Mouse (Mus musculus): Measurements from ENCODE around the gene Gpc4. TPM values are rescaled to one million over a fixed set of nuclear protein-coding genes. Genes with fewer than 3 reads are reported as not detected.

Gpc4 gene
- polyA plus RNA-seq, 1 experiment from 2014 or later = 10.0 TPM

GRCm38 (mm10) chrX:52167519-52168244, 2.6 kb upstream of the Gpc4 start:
- Histone ChIP-seq H3K27ac (no peak overlapping the region), H3K27me3 (ENCODE audit: control insufficient read depth, insufficient read depth, low read length) (peaks cover 14% of the 10 kb centered on the region), H3K4me2 (replicated peaks) (no peak overlapping the region), H3K36me3 (replicated peaks; ENCODE audit: control insufficient read depth, insufficient read depth) (no peaks in the 10 kb centered on the region), H3K9ac (no peak overlapping the region), H3K9me3 (ENCODE audit: control insufficient read depth, low read length) (no peaks in the 10 kb centered on the region), H3K4me3 (replicated peaks; ENCODE audit: low read length) (no peak overlapping the region), H3K4me1 (replicated peaks; ENCODE audit: control insufficient read depth, insufficient read depth, low read length) (no peaks in the 10 kb centered on the region)
- ATAC-seq (ENCODE audit: low FRiP score) (no peak), DNase-seq (ENCODE audit: low spot score) (no peak)
- WGBS = 49% methylated on average over 6 of the region's 6 CpGs

- H3K36me3 ChIP-seq (replicated peaks; ENCODE audit: control insufficient read depth, insufficient read depth) = no peaks in the 10 kb centered on the region
- no peaks in the 10 kb centered on the region for H3K9me3 ChIP-seq (ENCODE audit: control insufficient read depth, low read length)
- DNase-seq (ENCODE audit: low spot score) (no peak), ATAC-seq (ENCODE audit: low FRiP score) (peak; percentile 61; the same call in 1 of the 2 replicates)
- no peak overlapping the region for H3K27ac ChIP-seq
- no peaks in the 10 kb centered on the region for H3K4me1 ChIP-seq (replicated peaks; ENCODE audit: control insufficient read depth, insufficient read depth, low read length)
- H3K4me3 ChIP-seq (replicated peaks; ENCODE audit: low read length) = peak overlapping the region; percentile 50
- H3K9ac ChIP-seq = peak overlapping the region; percentile 57; the same call in 1 of the 2 replicates
- H3K4me2 ChIP-seq (replicated peaks) = peak overlapping the region; percentile 77
- H3K27me3 ChIP-seq (ENCODE audit: control insufficient read depth, insufficient read depth, low read length) = peaks cover 16% of the 10 kb centered on the region
- 41% methylated on average over 5 of the region's 7 CpGs for WGBS
Observed at GRCm38 (mm10) chrX:52165555-52165938, 495 bp upstream of the Gpc4 start.

GRCm38 (mm10) chrX:52164134-52164737, 816 bp downstream of the Gpc4 start:
- H3K27me3 ChIP-seq (ENCODE audit: control insufficient read depth, insufficient read depth, low read length) = peaks cover 16% of the 10 kb centered on the region
- WGBS = 12% methylated on average over 38 of the region's 44 CpGs
- H3K4me1 ChIP-seq (replicated peaks; ENCODE audit: control insufficient read depth, insufficient read depth, low read length) = no peaks in the 10 kb centered on the region
- H3K4me2 ChIP-seq (replicated peaks) = peak overlapping the region; percentile 77
- no peaks in the 10 kb centered on the region for H3K9me3 ChIP-seq (ENCODE audit: control insufficient read depth, low read length)
- H3K27ac ChIP-seq = no peak overlapping the region
- peak overlapping the region; percentile 50 for H3K4me3 ChIP-seq (replicated peaks; ENCODE audit: low read length)
- H3K9ac ChIP-seq = peak overlapping the region; percentile 57; the same call in 1 of the 2 replicates
- ATAC-seq (ENCODE audit: low FRiP score) = no peak; the same call in 1 of the 2 replicates
- no peak for DNase-seq (ENCODE audit: low spot score)
- no peaks in the 10 kb centered on the region for H3K36me3 ChIP-seq (replicated peaks; ENCODE audit: control insufficient read depth, insufficient read depth)

- H3K4me1 ChIP-seq (replicated peaks; ENCODE audit: control insufficient read depth, insufficient read depth, low read length) = no peaks in the 10 kb centered on the region
- 17% methylated on average over 25 of the region's 25 CpGs for WGBS
- H3K9me3 ChIP-seq (ENCODE audit: control insufficient read depth, low read length) = no peaks in the 10 kb centered on the region
- no peak for DNase-seq (ENCODE audit: low spot score)
- no peak overlapping the region for H3K9ac ChIP-seq
- no peak for ATAC-seq (ENCODE audit: low FRiP score)
- peaks cover 16% of the 10 kb centered on the region for H3K27me3 ChIP-seq (ENCODE audit: control insufficient read depth, insufficient read depth, low read length)
- peak overlapping the region; percentile 77 for H3K4me2 ChIP-seq (replicated peaks)
- no peaks in the 10 kb centered on the region for H3K36me3 ChIP-seq (replicated peaks; ENCODE audit: control insufficient read depth, insufficient read depth)
- H3K4me3 ChIP-seq (replicated peaks; ENCODE audit: low read length) = peak overlapping the region; percentile 50
- H3K27ac ChIP-seq = no peak overlapping the region
Observed at GRCm38 (mm10) chrX:52163418-52164133, 1.5 kb downstream of the Gpc4 start.

- Histone ChIP-seq H3K36me3 (replicated peaks; ENCODE audit: control insufficient read depth, insufficient read depth) (no peaks in the 10 kb centered on the region), H3K9ac (no peak overlapping the region), H3K27ac (no peak overlapping the region), H3K27me3 (ENCODE audit: control insufficient read depth, insufficient read depth, low read length) (peaks cover 16% of the 10 kb centered on the region), H3K9me3 (ENCODE audit: control insufficient read depth, low read length) (no peaks in the 10 kb centered on the region), H3K4me2 (replicated peaks) (peak overlapping the region; percentile 77), H3K4me3 (replicated peaks; ENCODE audit: low read length) (0 out of 2 replicates have a peak overlapping the region, but pooled peaks have one; percentile 1), H3K4me1 (replicated peaks; ENCODE audit: control insufficient read depth, insufficient read depth, low read length) (no peaks in the 10 kb centered on the region)
- no peak for ATAC-seq (ENCODE audit: low FRiP score)
- 25% methylated on average over 6 of the region's 6 CpGs for WGBS
- no peak for DNase-seq (ENCODE audit: low spot score)
Observed at GRCm38 (mm10) chrX:52162756-52163155, 2.3 kb downstream of the Gpc4 start.

- H3K4me3 ChIP-seq (replicated peaks; ENCODE audit: low read length) = no peak overlapping the region
- no peak for DNase-seq (ENCODE audit: low spot score)
- WGBS = 48% methylated on average over 1 of the region's 1 CpGs
- H3K9ac ChIP-seq = no peak overlapping the region
- H3K9me3 ChIP-seq (ENCODE audit: control insufficient read depth, low read length) = no peaks in the 10 kb centered on the region
- ATAC-seq (ENCODE audit: low FRiP score) = no peak
- H3K36me3 ChIP-seq (replicated peaks; ENCODE audit: control insufficient read depth, insufficient read depth) = no peaks in the 10 kb centered on the region
- H3K4me1 ChIP-seq (replicated peaks; ENCODE audit: control insufficient read depth, insufficient read depth, low read length) = no peaks in the 10 kb centered on the region
- H3K27ac ChIP-seq = no peak overlapping the region
- H3K27me3 ChIP-seq (ENCODE audit: control insufficient read depth, insufficient read depth, low read length) = peaks cover 16% of the 10 kb centered on the region
- peak overlapping the region; percentile 77 for H3K4me2 ChIP-seq (replicated peaks)
Observed at GRCm38 (mm10) chrX:52162206-52162605, 2.8 kb downstream of the Gpc4 start.

GRCm38 (mm10) chrX:52159621-52160020, 5.4 kb downstream of the Gpc4 start:
- Histone ChIP-seq H3K36me3 (replicated peaks; ENCODE audit: control insufficient read depth, insufficient read depth) (no peaks in the 10 kb centered on the region), H3K9ac (no peak overlapping the region), H3K4me1 (replicated peaks; ENCODE audit: control insufficient read depth, insufficient read depth, low read length) (no peaks in the 10 kb centered on the region), H3K4me3 (replicated peaks; ENCODE audit: low read length) (no peak overlapping the region), H3K27ac (no peak overlapping the region), H3K9me3 (ENCODE audit: control insufficient read depth, low read length) (no peaks in the 10 kb centered on the region), H3K4me2 (replicated peaks) (no peak overlapping the region), H3K27me3 (ENCODE audit: control insufficient read depth, insufficient read depth, low read length) (peaks cover 16% of the 10 kb centered on the region)
- WGBS = 89% methylated on average over 5 of the region's 5 CpGs
- DNase-seq (ENCODE audit: low spot score) (no peak), ATAC-seq (ENCODE audit: low FRiP score) (no peak)

GRCm38 (mm10) chrX:52155408-52155953, 9.6 kb downstream of the Gpc4 start:
- 88% methylated on average over 7 of the region's 7 CpGs for WGBS
- Histone ChIP-seq H3K4me1 (replicated peaks; ENCODE audit: control insufficient read depth, insufficient read depth, low read length) (no peaks in the 10 kb centered on the region), H3K4me3 (replicated peaks; ENCODE audit: low read length) (no peak overlapping the region), H3K9ac (no peak overlapping the region), H3K36me3 (replicated peaks; ENCODE audit: control insufficient read depth, insufficient read depth) (no peaks in the 10 kb centered on the region), H3K9me3 (ENCODE audit: control insufficient read depth, low read length) (no peaks in the 10 kb centered on the region), H3K4me2 (replicated peaks) (no peak overlapping the region), H3K27ac (no peak overlapping the region), H3K27me3 (ENCODE audit: control insufficient read depth, insufficient read depth, low read length) (no peaks in the 10 kb centered on the region)
- no peak for ATAC-seq (ENCODE audit: low FRiP score)
- DNase-seq (ENCODE audit: low spot score) = no peak

- H3K36me3 ChIP-seq (replicated peaks; ENCODE audit: control insufficient read depth, insufficient read depth) = no peaks in the 10 kb centered on the region
- no peak overlapping the region for H3K4me2 ChIP-seq (replicated peaks)
- no peaks in the 10 kb centered on the region for H3K27me3 ChIP-seq (ENCODE audit: control insufficient read depth, insufficient read depth, low read length)
- no peaks in the 10 kb centered on the region for H3K9me3 ChIP-seq (ENCODE audit: control insufficient read depth, low read length)
- H3K4me1 ChIP-seq (replicated peaks; ENCODE audit: control insufficient read depth, insufficient read depth, low read length) = no peaks in the 10 kb centered on the region
- H3K9ac ChIP-seq = no peak overlapping the region
- ATAC-seq (ENCODE audit: low FRiP score) = no peak
- 95% methylated on average over 4 of the region's 4 CpGs for WGBS
- DNase-seq (ENCODE audit: low spot score) = no peak
- H3K4me3 ChIP-seq (replicated peaks; ENCODE audit: low read length) = no peak overlapping the region
- no peak overlapping the region for H3K27ac ChIP-seq
Observed at GRCm38 (mm10) chrX:52154821-52155220, 10.2 kb downstream of the Gpc4 start.
